Mouse (Mus musculus): ENCODE results near the gene Lrrc27. TPM values are rescaled to one million over a fixed set of nuclear protein-coding genes. Genes with fewer than 3 reads are reported as not detected.
A peak's percentile ranks its signal among the peaks of the same experiment; 100 is the strongest.

The Lrrc27 gene
- polyA plus RNA-seq, 1 experiment from 2014 or later = 0.43 TPM

- H3K9me3 ChIP-seq (ENCODE audit: low read length) = no peaks in the 10 kb centered on the region
- DNase-seq (no peak), ATAC-seq (no peak)
- H3K4me1 ChIP-seq (ENCODE audit: insufficient read depth) = peaks cover 17% of the 10 kb centered on the region
- H3K4me3 ChIP-seq (ENCODE audit: low read depth, low read length) = no peak overlapping the region
- H3K4me2 ChIP-seq (ENCODE audit: low read depth, low read length) = no peak overlapping the region
- H3K9ac ChIP-seq (replicated peaks) = no peak overlapping the region
- H3K27ac ChIP-seq (ENCODE audit: low read depth) = 0 out of 2 replicates have a peak overlapping the region, but pooled peaks have one; percentile 4
- WGBS (ENCODE audit: insufficient replicate concordance) = 74% methylated on average over 5 of the region's 5 CpGs
- H3K27me3 ChIP-seq (ENCODE audit: insufficient read depth, low read length) = no peaks in the 10 kb centered on the region
- TF ChIP-seq CTCF (IDR thresholded peaks at IDR 0.05; ENCODE audit: low read depth) (no peak), EP300 (IDR thresholded peaks at IDR 0.05; ENCODE audit: low read depth) (no peak)
- no peaks in the 10 kb centered on the region for H3K36me3 ChIP-seq (replicated peaks; ENCODE audit: insufficient read depth, low read length)
Measured at GRCm38 (mm10) chr7:139271871-139272270, 59.1 kb downstream of the Lrrc27 start.

GRCm38 (mm10) chr7:139272639-139273396 is 60.0 kb downstream of the Lrrc27 start:
- no peak overlapping the region for H3K4me3 ChIP-seq (ENCODE audit: low read depth, low read length)
- H3K4me2 ChIP-seq (ENCODE audit: low read depth, low read length) = no peak overlapping the region
- H3K4me1 ChIP-seq (ENCODE audit: insufficient read depth) = peaks cover 17% of the 10 kb centered on the region
- H3K27ac ChIP-seq (ENCODE audit: low read depth) = peak overlapping the region; percentile 29; the same call in 1 of the 2 replicates
- DNase-seq (no peak), ATAC-seq (0 out of 2 replicates have a peak, but pooled peaks have one; percentile 27)
- no peaks in the 10 kb centered on the region for H3K36me3 ChIP-seq (replicated peaks; ENCODE audit: insufficient read depth, low read length)
- no peak overlapping the region for H3K9ac ChIP-seq (replicated peaks)
- no peaks in the 10 kb centered on the region for H3K27me3 ChIP-seq (ENCODE audit: insufficient read depth, low read length)
- no peaks in the 10 kb centered on the region for H3K9me3 ChIP-seq (ENCODE audit: low read length)
- TF ChIP-seq CTCF (IDR thresholded peaks at IDR 0.05; ENCODE audit: low read depth) = no peak
- TF ChIP-seq EP300 (IDR thresholded peaks at IDR 0.05; ENCODE audit: low read depth) = no peak
- WGBS (ENCODE audit: insufficient replicate concordance) = 13% methylated on average over 1 of the region's 1 CpGs

- TF ChIP-seq CTCF (IDR thresholded peaks at IDR 0.05; ENCODE audit: low read depth) (no peak), EP300 (IDR thresholded peaks at IDR 0.05; ENCODE audit: low read depth) (no peak)
Measured at GRCm38 (mm10) chr7:139273397-139273719, 60.6 kb downstream of the Lrrc27 start.

GRCm38 (mm10) chr7:139275586-139275985 is 62.8 kb downstream of the Lrrc27 start:
- Histone ChIP-seq H3K4me3 (ENCODE audit: low read depth, low read length) (no peak overlapping the region), H3K9ac (replicated peaks) (no peak overlapping the region), H3K4me1 (ENCODE audit: insufficient read depth) (peaks cover 26% of the 10 kb centered on the region), H3K9me3 (ENCODE audit: low read length) (no peaks in the 10 kb centered on the region), H3K27ac (ENCODE audit: low read depth) (no peak overlapping the region), H3K4me2 (ENCODE audit: low read depth, low read length) (no peak overlapping the region), H3K27me3 (ENCODE audit: insufficient read depth, low read length) (no peaks in the 10 kb centered on the region), H3K36me3 (replicated peaks; ENCODE audit: insufficient read depth, low read length) (no peaks in the 10 kb centered on the region)
- no peak for DNase-seq
- TF ChIP-seq CTCF (IDR thresholded peaks at IDR 0.05; ENCODE audit: low read depth) (no peak), EP300 (IDR thresholded peaks at IDR 0.05; ENCODE audit: low read depth) (no peak)
- ATAC-seq = no peak
- 67% methylated on average over 10 of the region's 10 CpGs for WGBS (ENCODE audit: insufficient replicate concordance)

More at GRCm38 (mm10) chr7:139273397-139273719, 60.6 kb downstream of the Lrrc27 start:
- Histone ChIP-seq H3K27me3 (ENCODE audit: insufficient read depth, low read length) (no peaks in the 10 kb centered on the region), H3K36me3 (replicated peaks; ENCODE audit: insufficient read depth, low read length) (no peaks in the 10 kb centered on the region), H3K27ac (ENCODE audit: low read depth) (peak overlapping the region; percentile 29; the same call in 1 of the 2 replicates), H3K9ac (replicated peaks) (no peak overlapping the region), H3K9me3 (ENCODE audit: low read length) (no peaks in the 10 kb centered on the region), H3K4me2 (ENCODE audit: low read depth, low read length) (no peak overlapping the region), H3K4me1 (ENCODE audit: insufficient read depth) (peaks cover 17% of the 10 kb centered on the region), H3K4me3 (ENCODE audit: low read depth, low read length) (no peak overlapping the region)
- no peak for DNase-seq
- 6% methylated on average over 2 of the region's 2 CpGs for WGBS (ENCODE audit: insufficient replicate concordance)
- ATAC-seq = peak; percentile 55; the same call in 1 of the 2 replicates

GRCm38 (mm10) chr7:139276150-139276549 is 63.4 kb downstream of the Lrrc27 start:
- ATAC-seq (no peak), DNase-seq (no peak)
- Histone ChIP-seq H3K9ac (replicated peaks) (no peak overlapping the region), H3K36me3 (replicated peaks; ENCODE audit: insufficient read depth, low read length) (no peaks in the 10 kb centered on the region), H3K4me2 (ENCODE audit: low read depth, low read length) (no peak overlapping the region), H3K27ac (ENCODE audit: low read depth) (no peak overlapping the region), H3K9me3 (ENCODE audit: low read length) (no peaks in the 10 kb centered on the region), H3K4me1 (ENCODE audit: insufficient read depth) (peaks cover 31% of the 10 kb centered on the region), H3K4me3 (ENCODE audit: low read depth, low read length) (no peak overlapping the region), H3K27me3 (ENCODE audit: insufficient read depth, low read length) (no peaks in the 10 kb centered on the region)
- TF ChIP-seq CTCF (IDR thresholded peaks at IDR 0.05; ENCODE audit: low read depth) (no peak), EP300 (IDR thresholded peaks at IDR 0.05; ENCODE audit: low read depth) (no peak)
- WGBS (ENCODE audit: insufficient replicate concordance) = 82% methylated on average over 10 of the region's 10 CpGs

GRCm38 (mm10) chr7:139277536-139277935 is 64.7 kb downstream of the Lrrc27 start:
- no peak for ATAC-seq
- Histone ChIP-seq H3K4me3 (ENCODE audit: low read depth, low read length) (no peak overlapping the region), H3K4me2 (ENCODE audit: low read depth, low read length) (no peak overlapping the region), H3K36me3 (replicated peaks; ENCODE audit: insufficient read depth, low read length) (no peaks in the 10 kb centered on the region), H3K27ac (ENCODE audit: low read depth) (no peak overlapping the region), H3K27me3 (ENCODE audit: insufficient read depth, low read length) (no peaks in the 10 kb centered on the region), H3K9ac (replicated peaks) (no peak overlapping the region), H3K4me1 (ENCODE audit: insufficient read depth) (peaks cover 38% of the 10 kb centered on the region), H3K9me3 (ENCODE audit: low read length) (no peaks in the 10 kb centered on the region)
- TF ChIP-seq CTCF (IDR thresholded peaks at IDR 0.05; ENCODE audit: low read depth) (no peak), EP300 (IDR thresholded peaks at IDR 0.05; ENCODE audit: low read depth) (no peak)
- 78% methylated on average over 7 of the region's 7 CpGs for whole genome bisulfite sequencing (ENCODE audit: insufficient replicate concordance)
- no peak for DNase-seq
